Mouse (Mus musculus) telencephalon, adult 2 months (tissue): ENCODE data around the gene Pi4kb.
"Not testable (repeated sequence)": the region's sequence is repeated elsewhere in the genome, so short reads cannot be mapped to it uniquely, and the experiment has no call there.

ENCODE experiments used
- DNase-seq: peaks from one replicate; pipeline ENCODE4 v3.0.0-alpha.2; 2011; ENCODE audit warnings: low read depth, low spot score

The Pi4kb gene

GRCm38 (mm10) chr3:95014428-95015151 lies 40.1 kb downstream of the Pi4kb start:
- DNase-seq = no peak

DNA sequence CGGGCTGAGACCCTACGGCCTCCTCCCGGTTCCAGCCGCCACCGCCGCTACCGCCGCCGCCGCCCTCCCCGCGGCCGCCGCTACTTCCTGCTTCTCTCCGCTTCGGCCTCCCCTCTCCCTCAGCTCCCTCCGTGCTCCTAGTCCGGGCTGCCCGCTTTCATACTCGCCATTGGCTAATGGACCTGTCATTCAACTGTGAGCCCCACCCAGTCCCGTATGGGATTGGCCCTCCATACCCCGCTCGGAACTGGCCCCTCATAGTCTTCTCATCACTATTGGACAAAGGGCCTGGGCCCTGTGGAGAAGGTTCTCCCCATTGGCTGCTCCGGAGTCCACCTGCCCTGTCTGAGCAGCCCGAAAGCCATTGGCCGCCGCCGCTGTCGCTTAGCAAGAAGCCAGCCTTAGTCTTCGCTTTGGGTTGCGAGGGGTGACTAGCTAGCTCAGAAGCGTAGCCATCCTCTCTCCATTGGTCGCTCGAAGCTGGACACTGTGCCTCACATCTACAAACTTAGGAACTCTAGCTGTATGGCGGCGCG lies 40.9 kb downstream of the Pi4kb start, which contains the start of gene Zfp687:
Gene Zfp687 (minus strand): TSS at position 112 of the 536 bp plus-strand sequence.
- peak; percentile 100 for DNase-seq

DNA sequence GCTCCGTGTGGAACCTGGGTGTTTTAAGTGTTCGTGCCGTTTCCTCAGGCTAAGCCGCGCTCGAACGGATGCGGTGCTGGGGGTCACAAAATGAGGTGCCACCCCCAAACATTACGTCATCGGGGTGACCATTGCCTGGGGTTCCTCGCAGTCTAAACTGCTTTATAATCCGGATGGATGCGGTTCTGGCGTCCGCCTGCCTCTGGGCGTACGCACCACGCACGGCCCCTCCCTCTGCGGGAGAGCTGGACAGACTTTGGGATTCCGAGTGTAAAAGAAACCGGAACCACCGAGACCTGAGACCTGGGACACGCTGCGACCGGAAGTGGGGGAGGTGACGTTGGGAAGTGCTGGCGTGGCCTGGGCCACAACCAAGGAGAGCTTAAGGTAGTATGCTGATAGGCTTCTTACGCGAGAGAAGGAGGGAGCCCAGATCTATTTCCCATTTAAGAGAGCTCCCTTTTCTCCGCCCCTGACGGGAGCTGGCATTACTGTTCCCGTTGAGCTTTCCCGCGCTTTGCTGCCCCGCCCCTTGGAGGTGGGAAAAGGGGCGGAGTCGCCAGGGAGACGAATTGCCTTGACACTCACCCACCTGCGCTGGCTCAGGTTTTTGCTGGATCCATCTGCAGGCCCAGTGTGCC lies 41.5 kb downstream of the Pi4kb start:
- DNase-seq = peak; percentile 95

DNA sequence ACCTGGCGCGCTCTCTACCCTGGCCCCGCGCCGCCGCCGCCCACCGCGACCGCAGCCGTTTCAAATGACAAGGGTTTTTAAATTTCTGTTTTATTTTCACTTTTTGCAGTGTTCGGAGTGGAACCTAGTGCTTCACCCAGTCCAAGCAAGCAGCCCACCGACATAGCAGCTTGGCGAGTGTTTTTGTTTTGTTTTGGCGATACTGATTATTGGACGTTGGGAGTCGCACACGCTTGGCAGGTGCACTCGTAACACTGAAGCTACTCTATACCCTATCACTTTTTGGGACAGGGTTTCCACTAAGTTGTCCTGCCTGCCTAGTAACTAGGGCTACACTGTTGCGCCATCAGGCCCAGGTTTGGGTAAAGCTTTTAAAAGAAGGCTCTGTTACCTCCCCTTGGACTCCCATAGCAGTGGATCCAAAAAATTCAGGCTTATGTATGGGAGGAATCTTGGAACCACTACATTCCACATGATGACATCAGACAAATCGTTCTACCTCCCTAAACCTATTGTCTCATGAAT lies 42.1 kb downstream of the Pi4kb start:
- DNase-seq = no peak

GRCm38 (mm10) chr3:95018741-95019140 lies 44.2 kb downstream of the Pi4kb start:
- no peak for DNase-seq

DNA sequence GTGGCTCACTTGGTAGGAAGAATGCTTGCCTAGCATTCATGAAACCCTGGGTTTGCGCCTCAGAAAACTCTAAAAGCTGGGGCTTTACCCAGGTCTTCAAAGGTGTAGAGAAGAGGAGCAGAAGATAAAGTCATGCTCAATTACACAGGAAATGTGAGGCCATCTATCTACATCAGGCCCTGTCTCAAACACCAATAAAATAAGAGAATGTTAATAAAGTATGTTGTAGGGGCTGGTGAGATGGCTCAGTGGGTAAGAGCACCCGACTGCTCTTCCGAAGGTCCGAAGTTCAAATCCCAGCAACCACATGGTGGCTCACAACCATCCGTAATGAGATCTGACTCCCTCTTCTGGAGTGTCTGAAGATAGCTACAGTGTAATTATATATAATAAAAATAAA lies 46.4 kb downstream of the Pi4kb start:
- DNase-seq = not testable (repeated sequence)

- DNase-seq = peak; percentile 80
Measured at GRCm38 (mm10) chr3:95024551-95024950, 50.0 kb downstream of the Pi4kb start.

- no peak for DNase-seq
Measured at GRCm38 (mm10) chr3:95025202-95025601, 50.7 kb downstream of the Pi4kb start.

- no peak for DNase-seq
Measured at GRCm38 (mm10) chr3:95027057-95027645, 52.6 kb downstream of the Pi4kb start.

- peak; percentile 79 for DNase-seq
Measured at GRCm38 (mm10) chr3:95027701-95028100, 53.2 kb downstream of the Pi4kb start.

DNA sequence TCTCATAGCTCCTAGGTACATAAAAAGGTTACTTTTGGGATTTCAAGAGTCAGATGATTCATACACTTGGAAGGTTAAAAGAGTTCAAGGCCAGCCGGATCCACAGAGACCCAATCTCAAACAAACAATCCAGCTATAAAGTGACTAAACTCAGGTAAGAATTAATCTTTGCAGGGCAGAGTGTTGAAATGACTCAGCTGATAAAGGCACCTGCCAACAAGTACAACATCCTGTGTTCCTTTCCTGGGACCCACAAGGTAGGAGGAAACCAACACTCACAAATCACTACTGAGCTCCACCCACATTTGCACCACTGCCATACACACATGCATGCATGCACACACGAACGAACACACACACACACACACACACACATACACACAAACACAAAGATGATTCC lies 54.1 kb downstream of the Pi4kb start:
- DNase-seq = no peak

GRCm38 (mm10) chr3:95029291-95029827 lies 54.8 kb downstream of the Pi4kb start:
- DNase-seq = not testable (repeated sequence)

- no peak for DNase-seq
Measured at GRCm38 (mm10) chr3:95029953-95030352, 55.4 kb downstream of the Pi4kb start.

GRCm38 (mm10) chr3:95041625-95042024 lies 67.1 kb downstream of the Pi4kb start:
- no peak for DNase-seq

DNA sequence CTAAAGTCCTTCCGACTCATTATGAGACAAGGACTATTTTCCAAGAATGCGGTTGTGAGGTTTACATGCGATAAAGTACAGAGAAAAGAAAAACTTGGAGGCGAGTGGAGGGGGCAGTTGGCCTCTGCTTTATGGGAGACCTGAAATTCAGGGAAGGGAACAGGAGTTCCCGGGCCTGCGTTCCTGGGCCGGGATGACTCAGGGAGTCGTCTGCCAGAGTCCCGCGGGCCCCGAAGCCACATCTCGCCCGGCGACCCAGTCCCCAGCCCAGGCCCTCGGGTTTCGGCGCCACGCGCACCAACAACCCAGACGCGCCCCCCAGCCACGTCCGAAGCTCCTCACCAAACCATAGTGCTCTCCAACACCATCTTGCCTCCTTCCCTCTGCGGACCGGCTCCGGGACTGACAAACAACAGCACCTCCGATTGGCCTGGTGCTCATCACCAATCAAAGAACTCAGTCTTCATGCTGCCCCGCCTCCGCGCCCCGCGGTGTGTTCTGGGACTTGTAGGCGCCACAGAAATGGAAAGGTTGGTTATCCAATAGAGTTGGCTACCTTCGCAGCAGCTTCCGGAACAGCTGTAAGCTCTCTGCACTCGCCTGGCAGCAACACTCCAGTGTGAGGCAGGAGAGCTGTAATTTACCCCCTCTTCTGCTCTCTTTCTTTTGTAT lies 67.8 kb downstream of the Pi4kb start, which contains the start of gene Psmd4:
Gene Psmd4 (minus strand): TSS at position 449 of the 672 bp plus-strand sequence.
- peak; percentile 97 for DNase-seq

GRCm38 (mm10) chr3:95042838-95043229 lies 68.3 kb downstream of the Pi4kb start:
- no peak for DNase-seq

DNA sequence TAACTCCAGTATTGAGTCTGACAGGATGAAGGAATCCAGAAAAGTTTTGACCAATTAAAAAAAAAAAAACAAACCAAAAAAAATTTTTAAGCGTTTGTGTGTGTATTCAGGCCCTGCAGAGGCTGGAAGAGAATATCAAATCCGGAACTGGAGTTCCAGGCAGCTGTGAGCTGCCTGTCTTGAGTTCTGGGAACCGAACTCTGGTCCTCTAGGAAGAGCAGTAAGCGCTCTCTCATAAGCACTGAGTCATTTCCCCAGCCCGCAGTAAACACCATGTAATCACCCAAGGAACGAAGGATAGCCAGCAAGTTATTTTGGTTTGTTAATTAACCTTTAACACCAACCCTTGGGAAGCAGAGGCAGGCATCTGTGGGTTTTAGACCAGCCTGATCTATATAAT lies 68.7 kb downstream of the Pi4kb start:
- no peak for DNase-seq

DNA sequence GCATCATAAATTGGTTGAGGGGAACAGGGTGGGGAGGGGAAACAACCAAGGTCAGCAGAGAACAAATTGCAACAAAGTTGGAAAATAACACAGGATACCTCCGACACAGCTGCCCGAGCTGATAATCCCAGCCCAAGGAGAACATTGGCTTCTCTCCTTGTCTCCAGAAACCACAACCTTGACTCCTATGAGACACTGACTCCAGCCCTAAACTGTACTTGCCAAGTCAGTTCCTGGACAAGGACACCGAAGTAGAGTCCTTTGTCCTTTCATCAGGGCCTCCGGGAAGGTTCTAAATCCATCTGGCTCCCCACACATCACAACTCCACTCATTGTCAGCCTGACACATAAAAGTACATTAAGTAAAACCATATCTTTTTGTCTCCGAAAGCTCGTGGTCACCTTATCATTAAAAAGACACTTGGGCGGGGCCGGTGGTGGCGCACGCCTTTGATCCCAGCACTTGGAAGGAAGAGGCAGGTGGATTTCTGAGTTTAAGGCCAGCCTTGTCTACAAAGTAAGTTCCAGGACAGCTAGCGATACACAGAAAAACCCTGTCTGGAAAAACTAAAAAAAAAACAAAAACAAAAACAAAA lies 72.0 kb downstream of the Pi4kb start:
- no peak for DNase-seq

GRCm38 (mm10) chr3:95047914-95048313 lies 73.4 kb downstream of the Pi4kb start:
- no peak for DNase-seq

- DNase-seq = no peak
Measured at GRCm38 (mm10) chr3:95052959-95053358, 78.4 kb downstream of the Pi4kb start.

GRCm38 (mm10) chr3:95053701-95054100 lies 79.2 kb downstream of the Pi4kb start:
- DNase-seq = no peak
